Mouse (Mus musculus) intestine, embryonic 16.5 days (tissue): ENCODE measurements at regions not wholly inside any gene's neighbourhood (a gene's known extent, or its start where the extent isn't known, plus 50 kb on each side); places are given as distances from the start of the nearest gene placed in this dataset.

Experiments
- ATAC-seq: fragments of 200-750 bp; cut with Nextera tagmentation; 2 replicates; pipeline ENCODE4 v1.8.0; 2017; ENCODE audit warnings: moderate TSS enrichment, moderate library complexity
- H3K27ac ChIP-seq: fragments of 300-500 bp; sonication (generic); 2 replicates; pipeline ENCODE4 v1.5.1; 2014; ENCODE audit warnings: mild to moderate bottlenecking, low read length
- H3K27me3 ChIP-seq: fragments of 300-500 bp; sonication (generic); replicated peaks from 2 replicates; pipeline ENCODE4 v1.6.1; 2014; ENCODE audit warnings: low read length, control low read depth, mixed read lengths; ENCODE audit not compliant: control insufficient read depth, insufficient read depth
- H3K36me3 ChIP-seq: fragments of 300-500 bp; sonication (generic); 2 replicates; pipeline ENCODE4 v1.6.1; 2014; ENCODE audit warnings: low read length, control low read depth; ENCODE audit not compliant: control insufficient read depth, insufficient read depth
- H3K4me1 ChIP-seq: fragments of 300-500 bp; sonication (generic); 2 replicates; pipeline ENCODE4 v1.6.1; 2014; ENCODE audit warnings: low read length, control low read depth, mixed read lengths; ENCODE audit not compliant: control insufficient read depth, insufficient read depth
- H3K4me2 ChIP-seq: fragments of 300-500 bp; sonication (generic); 2 replicates; pipeline ENCODE4 v1.6.1; 2014; ENCODE audit warnings: low read depth, low read length, control low read depth
- H3K4me3 ChIP-seq: fragments of 300-500 bp; sonication (generic); 2 replicates; pipeline ENCODE4 v1.5.1; 2014; ENCODE audit warnings: mild to moderate bottlenecking, low read length
- H3K9ac ChIP-seq: fragments of 300-500 bp; sonication (generic); 2 replicates; pipeline ENCODE4 v1.6.1; 2014; ENCODE audit warnings: low read depth, low read length
- H3K9me3 ChIP-seq: fragments of 300-500 bp; sonication (generic); 2 replicates; pipeline ENCODE4 v1.6.1; 2016; ENCODE audit warnings: low read length, control low read depth; ENCODE audit not compliant: control insufficient read depth
- WGBS: fragments of 180-500 bp; shearing (Covaris S2); extraction: QIAGEN DNeasy Blood & Tissue Kit; methylation state at CpG from one replicate; pipeline ENCODE4 v1.1.7; 2014; 5-methylcytosine and 5-hydroxymethylcytosine counted together

- Histone ChIP-seq H3K27me3 (no peaks in the 10 kb centered on the region), H3K9me3 (no peaks in the 10 kb centered on the region), H3K27ac (no peak overlapping the region), H3K4me3 (no peak overlapping the region), H3K9ac (no peak overlapping the region), H3K4me2 (no peak overlapping the region), H3K36me3 (no peaks in the 10 kb centered on the region), H3K4me1 (no peaks in the 10 kb centered on the region)
- 74% methylated on average over 3 of the region's 3 CpGs for WGBS
- ATAC-seq = no peak
Measured at GRCm38 (mm10) chr4:31203286-31203685, 760.6 kb upstream of the Map3k7 start.

GRCm38 (mm10) chr4:31205332-31205970 lies 758.4 kb upstream of the Map3k7 start:
- Histone ChIP-seq H3K36me3 (no peaks in the 10 kb centered on the region), H3K9me3 (no peaks in the 10 kb centered on the region), H3K4me3 (no peak overlapping the region), H3K9ac (no peak overlapping the region), H3K27ac (no peak overlapping the region), H3K4me1 (no peaks in the 10 kb centered on the region), H3K4me2 (no peak overlapping the region), H3K27me3 (no peaks in the 10 kb centered on the region)
- ATAC-seq = no peak
- 80% methylated on average over 14 of the region's 14 CpGs for WGBS

DNA sequence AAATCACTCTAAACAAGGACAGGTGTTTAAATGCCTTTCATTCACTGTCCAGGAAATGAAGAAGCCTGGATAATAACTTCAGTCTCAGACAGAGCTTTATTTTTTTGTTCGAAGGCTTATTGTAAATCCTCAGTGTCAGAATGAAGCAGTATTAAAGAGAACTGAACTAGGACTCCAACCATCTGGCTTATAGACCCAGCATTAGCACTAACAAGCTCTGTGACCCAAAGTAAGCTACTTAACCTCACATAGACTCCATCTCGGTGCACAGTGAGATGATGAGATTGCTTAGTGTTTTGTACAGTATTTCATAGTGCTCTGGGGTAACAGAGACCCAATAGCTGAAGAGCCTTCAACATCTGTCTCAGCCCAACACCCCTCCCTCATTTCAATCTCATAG lies 738.2 kb upstream of the Map3k7 start:
- H3K4me3 ChIP-seq = no peak overlapping the region
- H3K9ac ChIP-seq = no peak overlapping the region
- H3K27ac ChIP-seq = no peak overlapping the region
- H3K27me3 ChIP-seq = no peaks in the 10 kb centered on the region
- H3K4me1 ChIP-seq = no peaks in the 10 kb centered on the region
- H3K9me3 ChIP-seq = no peaks in the 10 kb centered on the region
- 78% methylated on average over 2 of the region's 2 CpGs for WGBS
- no peak for ATAC-seq
- H3K4me2 ChIP-seq = no peak overlapping the region
- H3K36me3 ChIP-seq = no peaks in the 10 kb centered on the region

- Histone ChIP-seq H3K27ac (no peak overlapping the region), H3K27me3 (no peaks in the 10 kb centered on the region), H3K4me2 (no peak overlapping the region), H3K9me3 (no peaks in the 10 kb centered on the region), H3K4me3 (no peak overlapping the region), H3K9ac (no peak overlapping the region), H3K4me1 (no peaks in the 10 kb centered on the region), H3K36me3 (no peaks in the 10 kb centered on the region)
- ATAC-seq = peak; percentile 94
- 48% methylated on average over 3 of the region's 3 CpGs for WGBS
Measured at GRCm38 (mm10) chr4:31268825-31269495, 694.9 kb upstream of the Map3k7 start.

DNA sequence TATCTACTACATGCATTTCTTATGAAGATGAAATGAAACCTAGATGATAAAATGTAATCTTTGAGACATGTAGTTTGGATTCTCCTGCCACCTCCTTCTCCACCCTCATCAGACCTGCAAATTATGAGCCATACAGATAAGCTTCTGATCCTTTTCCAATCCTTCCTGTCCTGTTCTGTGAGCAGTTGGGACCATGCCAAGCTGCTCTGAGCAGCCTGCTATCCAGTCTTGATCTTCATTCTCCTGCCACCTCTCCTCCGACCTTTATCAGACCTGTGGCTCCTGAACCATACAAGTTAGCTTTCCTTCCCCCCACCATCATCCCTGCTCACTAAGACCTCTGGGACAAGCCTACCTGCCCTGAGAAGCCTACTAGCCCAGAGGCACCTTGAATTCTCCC lies 689.8 kb upstream of the Map3k7 start:
- WGBS = 85% methylated on average over 1 of the region's 1 CpGs
- no peak for ATAC-seq
- Histone ChIP-seq H3K4me3 (no peak overlapping the region), H3K27ac (no peak overlapping the region), H3K27me3 (no peaks in the 10 kb centered on the region), H3K9ac (no peak overlapping the region), H3K4me1 (no peaks in the 10 kb centered on the region), H3K36me3 (no peaks in the 10 kb centered on the region), H3K9me3 (no peaks in the 10 kb centered on the region), H3K4me2 (no peak overlapping the region)

- Histone ChIP-seq H3K4me2 (no peak overlapping the region), H3K4me1 (no peaks in the 10 kb centered on the region), H3K9ac (no peak overlapping the region), H3K27me3 (no peaks in the 10 kb centered on the region), H3K36me3 (no peaks in the 10 kb centered on the region), H3K4me3 (no peak overlapping the region), H3K27ac (no peak overlapping the region), H3K9me3 (no peaks in the 10 kb centered on the region)
- WGBS = 58% methylated on average over 5 of the region's 5 CpGs
- ATAC-seq = no peak
Measured at GRCm38 (mm10) chr4:31290301-31290975, 673.5 kb upstream of the Map3k7 start.

DNA sequence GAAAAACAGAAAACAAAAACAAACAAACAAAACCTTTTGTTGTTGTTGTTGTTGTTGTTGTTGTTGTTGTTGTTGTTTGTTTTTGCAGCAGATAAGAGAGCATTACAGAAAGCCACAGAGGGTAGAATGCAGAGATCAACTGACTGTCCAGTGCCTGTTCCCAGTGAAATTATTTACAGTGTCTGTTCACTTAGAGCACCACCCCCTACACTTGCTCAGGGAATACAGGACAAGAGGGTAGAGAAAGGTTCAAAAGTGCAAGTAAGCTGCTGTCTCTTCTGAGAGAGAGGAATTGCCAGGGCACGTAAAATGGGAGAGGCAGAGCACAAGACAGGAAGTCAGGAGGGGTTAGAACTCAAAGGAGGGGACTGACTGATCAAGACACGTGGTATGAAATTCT lies 670.1 kb upstream of the Map3k7 start:
- Histone ChIP-seq H3K9ac (no peak overlapping the region), H3K27me3 (no peaks in the 10 kb centered on the region), H3K36me3 (no peaks in the 10 kb centered on the region), H3K4me1 (no peaks in the 10 kb centered on the region), H3K4me2 (no peak overlapping the region), H3K4me3 (no peak overlapping the region), H3K9me3 (no peaks in the 10 kb centered on the region), H3K27ac (no peak overlapping the region)
- WGBS = 39% methylated on average over 2 of the region's 2 CpGs
- ATAC-seq = no peak

DNA sequence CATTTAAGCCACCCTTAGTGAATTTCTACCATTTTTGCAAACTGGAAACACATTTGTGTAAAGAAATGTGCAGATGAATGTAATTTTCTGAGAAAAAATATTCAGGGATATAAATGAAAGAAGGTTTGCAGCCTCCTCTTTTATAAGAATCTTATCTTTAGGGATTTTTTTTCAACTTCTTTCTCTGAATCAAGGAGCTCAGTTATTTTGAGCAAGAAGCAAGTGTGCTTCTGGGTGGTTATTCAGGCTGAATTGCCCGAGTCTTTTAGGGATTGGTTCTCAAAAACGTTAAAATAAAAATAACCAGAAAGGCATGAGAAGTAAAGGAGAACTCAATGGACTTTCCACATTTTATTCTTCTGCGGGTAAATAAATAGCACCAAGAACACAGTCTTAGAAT lies 666.0 kb upstream of the Map3k7 start:
- ATAC-seq = no peak
- Histone ChIP-seq H3K4me1 (no peaks in the 10 kb centered on the region), H3K36me3 (no peaks in the 10 kb centered on the region), H3K4me2 (no peak overlapping the region), H3K27ac (no peak overlapping the region), H3K9me3 (no peaks in the 10 kb centered on the region), H3K27me3 (no peaks in the 10 kb centered on the region), H3K9ac (no peak overlapping the region), H3K4me3 (no peak overlapping the region)
- WGBS = 89% methylated on average over 3 of the region's 3 CpGs

DNA sequence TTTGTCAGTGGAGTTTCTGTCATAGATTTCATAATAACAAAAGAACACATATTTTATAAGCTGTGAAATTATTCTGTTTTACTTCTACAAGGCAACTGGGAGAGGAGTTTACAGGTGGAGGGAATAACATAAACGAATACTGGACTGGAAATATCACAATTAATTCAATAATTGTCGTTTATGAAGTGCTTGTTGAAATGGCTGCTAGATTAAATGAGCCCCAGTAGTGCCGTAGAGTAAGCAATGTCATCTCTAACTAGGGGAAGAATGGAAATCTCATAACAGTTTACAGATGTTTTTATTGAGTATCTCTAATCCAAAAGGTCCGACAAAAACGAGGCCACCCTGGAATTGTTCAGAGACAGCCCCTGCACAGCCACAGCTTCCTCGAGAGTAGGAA lies 644.6 kb upstream of the Map3k7 start:
- Histone ChIP-seq H3K4me1 (no peaks in the 10 kb centered on the region), H3K27me3 (no peaks in the 10 kb centered on the region), H3K36me3 (no peaks in the 10 kb centered on the region), H3K9me3 (no peaks in the 10 kb centered on the region), H3K9ac (no peak overlapping the region), H3K4me3 (no peak overlapping the region), H3K4me2 (no peak overlapping the region), H3K27ac (no peak overlapping the region)
- 42% methylated on average over 6 of the region's 6 CpGs for WGBS
- no peak for ATAC-seq
